Mouse (Mus musculus): ENCODE measurements at regions not wholly inside any gene's neighbourhood (a gene's known extent, or its start where the extent isn't known, plus 50 kb on each side); places are given as distances from the start of the nearest gene placed in this dataset.

DNA sequence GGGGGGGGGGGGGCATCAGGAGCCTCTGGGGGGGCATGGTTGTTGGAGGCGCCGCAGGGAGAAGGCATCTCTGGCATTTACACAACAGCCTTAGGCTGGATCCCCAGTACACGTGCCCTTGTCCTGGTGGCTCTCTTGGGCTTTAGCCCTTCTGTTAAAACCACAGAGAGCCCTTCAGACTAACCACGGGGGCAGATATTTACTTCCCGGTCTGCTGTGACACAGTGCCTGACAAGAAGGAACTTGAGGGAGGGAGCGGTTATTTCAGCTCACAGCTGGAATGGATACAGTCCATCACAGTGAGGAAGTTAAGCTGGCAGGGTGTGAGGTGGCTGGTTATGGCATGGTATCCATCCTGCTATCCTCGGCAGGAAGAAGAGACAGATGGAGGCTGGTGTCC lies 71.0 kb upstream of the Gm11733 start:
- 24% methylated on average over 7 of the region's 7 CpGs for WGBS
- Histone ChIP-seq H3K4me1 (replicated peaks) (peaks cover 65% of the 10 kb centered on the region), H3K36me3 (no peaks in the 10 kb centered on the region), H3K27me3 (ENCODE audit: insufficient read depth, poor library complexity, severe bottlenecking) (peaks cover 80% of the 10 kb centered on the region), H3K4me3 (no peak overlapping the region), H3K9me3 (peaks cover 3% of the 10 kb centered on the region; the same call in 1 of the 2 replicates), H3K27ac (no peak overlapping the region)
- DNase-seq (ENCODE audit: low spot score): no peak

- H3K27me3 ChIP-seq (ENCODE audit: insufficient read depth, poor library complexity, severe bottlenecking): peaks cover 77% of the 10 kb centered on the region
- WGBS: 10% methylated on average over 11 of the region's 11 CpGs
- peaks cover 63% of the 10 kb centered on the region for H3K4me1 ChIP-seq (replicated peaks)
- H3K36me3 ChIP-seq: no peaks in the 10 kb centered on the region
- no peak overlapping the region for H3K27ac ChIP-seq
- peaks cover 3% of the 10 kb centered on the region; the same call in 1 of the 2 replicates for H3K9me3 ChIP-seq
- no peak for DNase-seq (ENCODE audit: low spot score)
- H3K4me3 ChIP-seq: no peak overlapping the region
Observed at GRCm38 (mm10) chr11:117413942-117414705, 70.0 kb upstream of the Gm11733 start.

DNA sequence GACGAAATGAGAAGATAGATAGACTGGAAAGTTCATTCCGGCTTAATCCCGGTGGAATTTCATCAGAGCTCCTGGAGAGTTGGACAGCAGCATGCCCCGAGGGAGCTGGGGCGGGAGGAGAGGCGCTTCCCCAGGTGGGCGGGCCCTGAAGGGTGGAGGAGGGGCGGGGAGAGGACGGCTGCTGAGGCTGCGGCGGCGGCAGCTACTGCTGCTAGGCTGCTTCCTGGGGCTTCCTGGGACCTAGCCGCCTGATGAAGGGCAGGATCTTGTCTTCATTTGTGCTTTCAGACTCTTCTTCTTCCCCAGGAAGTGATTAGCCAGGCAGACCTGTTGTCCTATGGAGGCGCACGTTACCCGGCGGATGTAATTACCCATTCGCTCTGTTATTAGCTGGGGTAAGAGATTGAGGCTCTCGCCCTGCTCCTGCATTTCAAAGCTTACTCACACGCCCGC lies 69.3 kb upstream of the Gm11733 start:
- under 1% methylated on average over 21 of the region's 21 CpGs for WGBS
- Histone ChIP-seq H3K27me3 (ENCODE audit: insufficient read depth, poor library complexity, severe bottlenecking) (peaks cover 75% of the 10 kb centered on the region), H3K9me3 (peaks cover 3% of the 10 kb centered on the region; the same call in 1 of the 2 replicates), H3K27ac (peak overlapping the region; percentile 70), H3K4me1 (replicated peaks) (peaks cover 61% of the 10 kb centered on the region), H3K36me3 (no peaks in the 10 kb centered on the region), H3K4me3 (peak overlapping the region; percentile 47)
- DNase-seq (ENCODE audit: low spot score): no peak

GRCm38 (mm10) chr11:117415466-117415865 lies 68.7 kb upstream of the Gm11733 start:
- H3K4me3 ChIP-seq: peak overlapping the region; percentile 47
- H3K27me3 ChIP-seq (ENCODE audit: insufficient read depth, poor library complexity, severe bottlenecking): peaks cover 70% of the 10 kb centered on the region
- H3K9me3 ChIP-seq: peaks cover 3% of the 10 kb centered on the region; the same call in 1 of the 2 replicates
- 3% methylated on average over 14 of the region's 14 CpGs for WGBS
- DNase-seq (ENCODE audit: low spot score): no peak
- H3K36me3 ChIP-seq: no peaks in the 10 kb centered on the region
- H3K27ac ChIP-seq: no peak overlapping the region
- peaks cover 59% of the 10 kb centered on the region for H3K4me1 ChIP-seq (replicated peaks)

GRCm38 (mm10) chr11:117415955-117416354 lies 68.2 kb upstream of the Gm11733 start:
- peaks cover 59% of the 10 kb centered on the region for H3K4me1 ChIP-seq (replicated peaks)
- H3K27ac ChIP-seq: no peak overlapping the region
- DNase-seq (ENCODE audit: low spot score): no peak
- H3K27me3 ChIP-seq (ENCODE audit: insufficient read depth, poor library complexity, severe bottlenecking): peaks cover 70% of the 10 kb centered on the region
- 6% methylated on average over 13 of the region's 13 CpGs for WGBS
- no peaks in the 10 kb centered on the region for H3K36me3 ChIP-seq
- no peaks in the 10 kb centered on the region; the same call in 1 of the 2 replicates for H3K9me3 ChIP-seq
- peak overlapping the region; percentile 47; the same call in 1 of the 2 replicates for H3K4me3 ChIP-seq

GRCm38 (mm10) chr11:117416984-117417670 lies 67.0 kb upstream of the Gm11733 start:
- Histone ChIP-seq H3K36me3 (no peaks in the 10 kb centered on the region), H3K27me3 (ENCODE audit: insufficient read depth, poor library complexity, severe bottlenecking) (peaks cover 69% of the 10 kb centered on the region), H3K9me3 (no peaks in the 10 kb centered on the region), H3K4me3 (no peak overlapping the region), H3K4me1 (replicated peaks) (peaks cover 59% of the 10 kb centered on the region), H3K27ac (0 out of 2 replicates have a peak overlapping the region, but pooled peaks have one; percentile 13)
- WGBS: 54% methylated on average over 8 of the region's 8 CpGs
- DNase-seq (ENCODE audit: low spot score): no peak

- H3K4me3 ChIP-seq: no peak overlapping the region
- peaks cover 59% of the 10 kb centered on the region for H3K27me3 ChIP-seq (ENCODE audit: insufficient read depth, poor library complexity, severe bottlenecking)
- H3K9me3 ChIP-seq: no peaks in the 10 kb centered on the region
- 43% methylated on average over 9 of the region's 9 CpGs for WGBS
- H3K4me1 ChIP-seq (replicated peaks): peaks cover 57% of the 10 kb centered on the region
- no peaks in the 10 kb centered on the region for H3K36me3 ChIP-seq
- H3K27ac ChIP-seq: peak overlapping the region; percentile 30
- DNase-seq (ENCODE audit: low spot score): no peak
Observed at GRCm38 (mm10) chr11:117417959-117418574, 66.1 kb upstream of the Gm11733 start.

DNA sequence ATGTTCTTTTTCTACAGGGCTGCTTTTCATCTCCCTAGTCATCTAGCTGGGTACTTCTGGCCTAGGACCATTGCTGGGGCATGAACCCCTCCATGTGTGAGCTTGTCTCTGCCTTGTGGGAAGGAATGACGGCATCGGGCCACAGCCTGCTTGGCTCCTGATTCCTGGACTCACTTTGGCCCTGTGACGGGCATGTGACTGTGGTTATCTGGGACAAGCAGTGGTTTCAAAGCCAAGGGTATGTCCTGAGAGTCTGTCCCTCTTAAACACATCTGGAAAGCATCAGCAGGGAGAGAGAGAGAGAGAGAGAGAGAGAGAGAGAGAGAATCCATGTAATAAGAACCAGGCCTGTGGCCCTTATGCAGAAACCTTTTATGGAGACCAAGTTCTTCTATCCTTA lies 65.2 kb upstream of the Gm11733 start:
- Histone ChIP-seq H3K4me1 (replicated peaks) (peaks cover 50% of the 10 kb centered on the region), H3K36me3 (no peaks in the 10 kb centered on the region), H3K9me3 (no peaks in the 10 kb centered on the region), H3K4me3 (no peak overlapping the region), H3K27me3 (ENCODE audit: insufficient read depth, poor library complexity, severe bottlenecking) (peaks cover 51% of the 10 kb centered on the region), H3K27ac (peak overlapping the region; percentile 30; the same call in 1 of the 2 replicates)
- no peak for DNase-seq (ENCODE audit: low spot score)
- WGBS: 70% methylated on average over 3 of the region's 3 CpGs

GRCm38 (mm10) chr11:117419351-117419969 lies 64.7 kb upstream of the Gm11733 start:
- H3K4me3 ChIP-seq: no peak overlapping the region
- 76% methylated on average over 9 of the region's 9 CpGs for WGBS
- H3K27me3 ChIP-seq (ENCODE audit: insufficient read depth, poor library complexity, severe bottlenecking): peaks cover 45% of the 10 kb centered on the region
- H3K27ac ChIP-seq: no peak overlapping the region
- H3K4me1 ChIP-seq (replicated peaks): peaks cover 44% of the 10 kb centered on the region
- no peaks in the 10 kb centered on the region for H3K9me3 ChIP-seq
- DNase-seq (ENCODE audit: low spot score): no peak
- no peaks in the 10 kb centered on the region for H3K36me3 ChIP-seq

DNA sequence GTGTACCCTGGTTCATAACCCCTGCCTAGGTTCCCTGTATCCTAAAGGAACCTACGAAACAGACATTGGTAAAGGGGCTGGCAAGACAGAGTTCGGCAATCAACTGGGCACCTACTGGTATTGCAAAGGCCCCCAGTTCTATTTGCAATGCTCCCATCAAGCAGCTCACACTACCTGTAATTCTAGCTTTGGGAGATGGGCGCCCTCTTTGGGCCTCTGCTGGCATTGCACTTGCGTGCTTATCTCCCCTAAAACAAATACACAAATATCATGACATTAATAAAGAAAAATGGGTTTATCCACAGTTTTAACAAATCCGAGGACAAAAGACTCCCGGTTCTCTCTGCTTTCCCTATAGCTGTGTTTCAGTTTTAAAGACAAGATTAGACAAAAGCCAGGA lies 61.5 kb upstream of the Gm11733 start:
- H3K4me1 ChIP-seq (replicated peaks): peaks cover 36% of the 10 kb centered on the region
- H3K4me3 ChIP-seq: no peak overlapping the region
- no peak for DNase-seq (ENCODE audit: low spot score)
- H3K9me3 ChIP-seq: no peaks in the 10 kb centered on the region
- H3K27ac ChIP-seq: no peak overlapping the region
- H3K27me3 ChIP-seq (ENCODE audit: insufficient read depth, poor library complexity, severe bottlenecking): peaks cover 23% of the 10 kb centered on the region
- WGBS: 89% methylated on average over 6 of the region's 6 CpGs
- no peaks in the 10 kb centered on the region for H3K36me3 ChIP-seq

GRCm38 (mm10) chr11:117423422-117423821 lies 60.7 kb upstream of the Gm11733 start:
- Histone ChIP-seq H3K36me3 (no peaks in the 10 kb centered on the region), H3K9me3 (no peaks in the 10 kb centered on the region), H3K4me3 (no peak overlapping the region), H3K4me1 (replicated peaks) (peaks cover 36% of the 10 kb centered on the region), H3K27me3 (ENCODE audit: insufficient read depth, poor library complexity, severe bottlenecking) (peaks cover 23% of the 10 kb centered on the region), H3K27ac (no peak overlapping the region)
- 91% methylated on average over 2 of the region's 2 CpGs for whole genome bisulfite sequencing
- DNase-seq (ENCODE audit: low spot score): no peak

- 60% methylated on average over 9 of the region's 9 CpGs for WGBS
Observed at GRCm38 (mm10) chr11:117425466-117425865, 58.7 kb upstream of the Gm11733 start.

More at GRCm38 (mm10) chr11:117425466-117425865, 58.7 kb upstream of the Gm11733 start:
- peaks cover 24% of the 10 kb centered on the region for H3K27me3 ChIP-seq (ENCODE audit: insufficient read depth, poor library complexity, severe bottlenecking)
- no peaks in the 10 kb centered on the region for H3K9me3 ChIP-seq
- H3K4me3 ChIP-seq: no peak overlapping the region
- no peak for DNase-seq (ENCODE audit: low spot score)
- H3K27ac ChIP-seq: 0 out of 2 replicates have a peak overlapping the region, but pooled peaks have one; percentile 29
- no peaks in the 10 kb centered on the region for H3K36me3 ChIP-seq
- peaks cover 37% of the 10 kb centered on the region for H3K4me1 ChIP-seq (replicated peaks)

All from hindbrain, embryonic 10.5 days (tissue).